Mouse (Mus musculus) T-helper 2 cell (primary cell): ENCODE results near the gene 4930524B15Rik.
"Not testable (repeated sequence)": the region's sequence is repeated elsewhere in the genome, so short reads cannot be mapped to it uniquely, and the experiment has no call there.

ENCODE experiments used
- in situ Hi-C: fragments of 300-600 bp; cut with MboI, MseI; formaldehyde crosslinking; loops from one replicate; pipeline ENCODE4 v1.15.1; 2025; ENCODE audit warnings: high pct_unique_total_duplicates

4930524B15Rik gene

GRCm38 (mm10) chr11:31984786-31985185 lies 19.4 kb downstream of the 4930524B15Rik start:
- in situ Hi-C loops, result no loop called here

- in situ Hi-C loops, result no loop called here
Observed at GRCm38 (mm10) chr11:31992535-31992934, 27.1 kb downstream of the 4930524B15Rik start.

DNA sequence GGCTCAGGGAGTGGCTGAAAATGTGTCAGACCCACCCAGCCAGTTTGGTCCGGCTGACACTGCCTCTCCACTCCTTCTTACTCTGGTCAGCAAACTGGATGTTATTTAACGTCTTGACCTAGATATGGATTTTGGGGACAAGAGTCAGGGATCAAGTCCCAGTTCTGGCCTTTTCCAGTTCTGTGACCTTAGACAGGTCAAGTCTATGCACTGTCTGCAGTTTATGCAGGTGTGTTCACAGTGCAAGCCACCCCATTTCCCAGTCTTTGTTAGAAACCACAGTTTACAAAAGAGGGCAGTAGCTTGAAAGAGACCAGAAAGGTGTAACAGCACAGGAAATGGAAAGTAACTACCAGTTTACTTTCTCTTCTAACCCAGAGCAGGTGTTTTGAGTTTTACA lies 34.3 kb downstream of the 4930524B15Rik start:
- in situ Hi-C loops, result loop anchor here (5.0 kb wide), 1 partner anchor 138 kb away; no protein-coding TSS in a partner anchor

GRCm38 (mm10) chr11:32000281-32000680 lies 34.9 kb downstream of the 4930524B15Rik start, which contains the start of gene Nsg2:
Gene Nsg2, plus strand, starts transcription at chr11:32000463.
- in situ Hi-C loops, result loop anchor here (5.0 kb wide), 1 partner anchor 137 kb away; no protein-coding TSS in a partner anchor

- in situ Hi-C loops, result loop anchor here (5.0 kb wide), 1 partner anchor 136 kb away; no protein-coding TSS in a partner anchor
Observed at GRCm38 (mm10) chr11:32001181-32001910, 36.0 kb downstream of the 4930524B15Rik start.

- in situ Hi-C loops, result loop anchor here (5.0 kb wide), 1 partner anchor 135 kb away; no protein-coding TSS in a partner anchor
Observed at GRCm38 (mm10) chr11:32002670-32003072, 37.3 kb downstream of the 4930524B15Rik start.

GRCm38 (mm10) chr11:32008049-32008448 lies 42.7 kb downstream of the 4930524B15Rik start:
- in situ Hi-C loops, result not testable (repeated sequence)

DNA sequence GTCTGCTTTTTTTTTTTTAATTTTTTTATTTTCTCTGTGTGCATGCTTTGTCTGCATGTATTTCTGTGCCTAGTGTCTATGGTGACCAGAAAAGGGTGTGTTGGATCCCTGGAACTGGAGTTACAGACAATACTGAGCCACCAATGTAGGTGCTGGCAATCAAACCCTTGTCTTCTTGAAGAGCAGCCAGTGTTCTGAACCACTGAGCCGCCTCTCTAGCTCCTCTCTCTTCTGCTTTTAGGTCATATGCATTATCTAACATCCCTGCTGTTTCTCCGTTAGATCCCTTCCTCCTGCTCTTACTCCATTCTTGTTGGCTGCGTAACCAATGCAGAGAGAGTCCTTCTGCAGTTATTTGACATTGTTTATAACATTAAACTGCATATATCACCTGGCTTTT lies 43.5 kb downstream of the 4930524B15Rik start:
- in situ Hi-C loops, result no loop called here

GRCm38 (mm10) chr11:32009961-32010662 lies 44.7 kb downstream of the 4930524B15Rik start:
- in situ Hi-C loops, result loop anchor here (10.0 kb wide), 1 partner anchor 1155 kb away; the partner anchor contains the start of gene Npm1

- in situ Hi-C loops, result loop anchor here (10.0 kb wide), 1 partner anchor 1154 kb away; the partner anchor contains the start of gene Npm1
Observed at GRCm38 (mm10) chr11:32010663-32010970, 45.2 kb downstream of the 4930524B15Rik start.

GRCm38 (mm10) chr11:32011867-32012603 lies 46.6 kb downstream of the 4930524B15Rik start:
- in situ Hi-C loops, result loop anchor here (10.0 kb wide), 1 partner anchor 1153 kb away; the partner anchor contains the start of gene Npm1

DNA sequence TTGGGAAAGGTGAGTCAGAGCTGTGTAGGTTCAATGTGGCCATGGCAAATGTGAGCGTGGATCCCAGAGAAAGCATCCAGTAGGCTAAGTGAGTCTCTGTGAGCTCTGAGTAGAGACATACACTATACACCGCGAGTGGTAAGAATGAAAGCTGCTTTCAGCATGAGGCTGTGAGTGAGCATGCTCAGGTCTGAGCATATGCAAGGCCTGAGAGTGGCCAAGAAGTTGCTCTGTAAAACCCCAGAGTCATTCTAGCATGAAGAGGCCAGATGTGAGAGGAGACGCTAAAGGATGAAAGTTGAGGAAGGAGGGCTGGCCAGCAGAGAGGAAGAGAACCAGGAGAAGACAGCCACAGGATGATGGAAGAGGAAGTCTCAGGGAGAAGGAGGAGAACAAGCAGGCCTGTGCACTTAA lies 47.6 kb downstream of the 4930524B15Rik start:
- in situ Hi-C loops, result loop anchor here (10.0 kb wide), 1 partner anchor 1152 kb away; the partner anchor contains the start of gene Npm1

GRCm38 (mm10) chr11:32013561-32013960 lies 48.2 kb downstream of the 4930524B15Rik start:
- in situ Hi-C loops, result loop anchor here (10.0 kb wide), 1 partner anchor 1151 kb away; the partner anchor contains the start of gene Npm1

DNA sequence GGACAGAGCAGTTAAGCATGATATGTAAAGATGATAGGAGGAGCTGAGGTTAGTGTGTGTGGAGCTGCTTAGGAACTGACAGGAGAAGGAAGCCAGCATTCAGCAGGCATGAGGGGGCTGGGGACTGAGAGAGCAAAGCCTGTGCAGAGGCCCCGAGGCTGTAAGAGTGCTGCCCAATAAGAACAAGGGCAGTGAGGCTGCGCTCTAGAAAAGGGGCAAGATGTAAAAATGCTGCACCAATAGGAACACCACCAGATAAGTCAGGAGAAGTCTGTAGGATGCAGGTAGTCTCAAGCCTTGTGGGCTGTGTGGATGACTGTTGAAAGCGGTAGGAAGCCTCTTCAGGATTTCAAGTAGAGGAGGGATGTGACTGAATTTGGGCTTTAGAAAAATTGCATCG lies 52.8 kb downstream of the 4930524B15Rik start:
- in situ Hi-C loops, result loop anchor here (10.0 kb wide), 1 partner anchor 1147 kb away; the partner anchor contains the start of gene Npm1

DNA sequence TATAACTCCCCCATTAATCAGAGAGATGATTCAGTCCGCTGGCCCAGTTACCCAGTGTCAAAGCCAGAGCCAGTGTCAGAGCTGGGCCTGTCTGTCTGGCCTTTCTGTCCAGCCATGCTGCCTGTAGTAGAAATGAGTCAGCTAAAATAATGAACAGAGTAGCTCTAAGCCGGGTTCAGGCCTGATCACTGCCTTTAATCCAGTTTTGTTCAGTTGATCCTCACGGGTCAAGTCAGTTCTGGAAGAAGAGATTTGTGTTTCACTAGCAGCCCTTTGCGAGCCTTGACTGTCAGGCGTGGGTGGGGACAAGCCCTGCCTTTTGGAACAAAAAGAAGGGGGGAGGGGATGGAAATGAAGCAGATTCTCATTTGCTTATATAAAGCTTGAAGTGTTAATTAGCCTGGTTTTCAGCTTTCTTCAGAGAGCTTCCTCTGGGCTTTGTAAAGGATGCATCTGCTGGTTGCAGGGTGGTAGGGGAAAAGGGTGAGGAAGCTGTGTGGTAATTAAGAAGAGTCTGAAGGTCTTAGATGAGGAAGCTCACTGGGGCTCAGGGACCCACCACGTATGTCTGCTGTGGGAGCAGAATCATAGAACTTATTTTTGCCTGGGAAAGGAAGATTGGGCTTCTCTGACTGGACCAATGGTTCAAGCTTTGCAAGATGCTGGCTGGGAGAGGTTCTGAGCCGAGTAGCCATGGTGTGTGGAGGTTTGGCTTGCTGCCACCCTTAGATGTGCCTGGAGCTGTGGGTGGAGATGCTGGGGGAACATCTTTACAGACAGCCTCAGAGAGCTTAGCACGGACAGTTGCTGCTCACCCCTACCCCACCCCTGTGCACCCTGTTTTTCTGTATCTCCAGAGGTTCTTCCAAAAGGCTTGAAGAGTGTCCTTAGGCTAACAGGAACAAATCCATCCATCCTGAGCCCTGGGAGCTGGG lies 54.9 kb downstream of the 4930524B15Rik start:
- in situ Hi-C loops, result no loop called here

- in situ Hi-C loops, result no loop called here
Observed at GRCm38 (mm10) chr11:32026634-32027033, 61.2 kb downstream of the 4930524B15Rik start.

DNA sequence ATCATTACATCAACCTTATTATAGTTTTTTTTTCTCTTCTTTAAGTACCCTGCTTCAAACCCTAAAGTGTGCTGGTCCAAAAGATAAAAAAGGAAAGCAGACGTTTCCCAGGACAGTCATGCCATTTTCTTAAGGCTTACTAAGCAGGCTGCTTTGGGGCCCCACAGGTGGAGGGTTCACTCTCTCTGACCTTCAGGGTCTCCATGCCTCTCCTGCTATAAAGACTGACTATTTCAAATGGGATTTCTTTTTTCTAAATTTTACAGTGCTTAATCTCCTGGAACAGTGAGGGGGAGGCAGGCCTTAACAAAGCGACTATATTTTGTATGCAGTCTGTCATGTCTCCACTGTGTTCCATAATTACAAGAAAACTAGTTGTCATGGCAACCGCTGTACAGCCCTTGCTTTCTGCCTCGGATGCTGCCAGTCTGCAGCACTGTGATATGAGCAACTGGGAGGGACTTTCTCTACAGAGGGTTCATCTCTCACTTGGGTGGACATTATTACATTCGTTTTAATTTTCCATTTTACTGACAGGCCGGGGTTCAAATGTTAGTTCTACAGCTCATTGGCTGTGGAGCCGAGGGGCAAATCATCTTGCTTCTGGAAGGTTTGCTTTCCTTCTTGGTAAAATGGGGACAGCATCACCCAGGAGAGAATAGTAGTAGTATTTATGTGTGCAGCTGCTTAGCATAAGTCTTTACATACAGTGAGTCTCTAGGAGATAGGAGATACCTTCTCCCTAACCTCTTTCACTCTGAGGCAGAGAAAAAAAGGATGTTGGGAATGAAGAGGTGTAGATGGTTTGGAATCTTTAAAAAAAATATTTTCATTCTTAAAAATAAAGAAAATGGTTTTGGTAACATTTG lies 62.3 kb downstream of the 4930524B15Rik start:
- in situ Hi-C loops, result no loop called here

DNA sequence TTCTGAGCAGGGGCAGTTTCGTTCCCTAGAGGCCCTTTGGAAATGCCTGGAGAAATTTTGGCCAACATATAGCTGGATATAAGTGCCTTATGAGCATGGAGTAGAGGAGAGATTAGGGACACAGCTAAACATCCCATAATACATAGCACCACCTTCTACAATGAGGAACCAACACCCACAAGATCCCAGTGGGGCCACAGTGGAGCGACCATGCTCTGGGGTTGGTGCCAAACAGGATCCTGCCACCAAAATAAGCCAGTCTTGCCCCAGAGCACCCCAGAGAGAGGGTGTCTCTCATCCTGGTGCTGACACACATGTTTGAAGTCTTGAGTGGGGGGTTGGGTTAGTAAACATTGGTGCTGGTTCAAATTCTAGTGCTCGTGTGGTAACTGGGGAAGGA lies 63.2 kb downstream of the 4930524B15Rik start:
- in situ Hi-C loops, result no loop called here
